Mouse (Mus musculus): ENCODE data around the gene Zdhhc23. TPM values are rescaled to one million over a fixed set of nuclear protein-coding genes. Genes with fewer than 3 reads are reported as not detected.

Zdhhc23 gene
- polyA plus RNA-seq, 1 experiment from 2014 or later, result 0.62 TPM

- WGBS, result 86% methylated on average over 3 of the region's 3 CpGs
- no peak overlapping the region for H3K9ac ChIP-seq
- no peaks in the 10 kb centered on the region for H3K4me1 ChIP-seq
- H3K27me3 ChIP-seq, result no peaks in the 10 kb centered on the region
- H3K9me3 ChIP-seq, result no peaks in the 10 kb centered on the region
- H3K4me2 ChIP-seq (replicated peaks), result no peak overlapping the region
- ATAC-seq (ENCODE audit: low FRiP score, low read depth), result no peak
- no peak overlapping the region for H3K27ac ChIP-seq
- no peaks in the 10 kb centered on the region for H3K36me3 ChIP-seq
- no peak overlapping the region for H3K4me3 ChIP-seq
Measured at GRCm38 (mm10) chr16:43963780-43964179, 15.8 kb downstream of the Zdhhc23 start.

DNA sequence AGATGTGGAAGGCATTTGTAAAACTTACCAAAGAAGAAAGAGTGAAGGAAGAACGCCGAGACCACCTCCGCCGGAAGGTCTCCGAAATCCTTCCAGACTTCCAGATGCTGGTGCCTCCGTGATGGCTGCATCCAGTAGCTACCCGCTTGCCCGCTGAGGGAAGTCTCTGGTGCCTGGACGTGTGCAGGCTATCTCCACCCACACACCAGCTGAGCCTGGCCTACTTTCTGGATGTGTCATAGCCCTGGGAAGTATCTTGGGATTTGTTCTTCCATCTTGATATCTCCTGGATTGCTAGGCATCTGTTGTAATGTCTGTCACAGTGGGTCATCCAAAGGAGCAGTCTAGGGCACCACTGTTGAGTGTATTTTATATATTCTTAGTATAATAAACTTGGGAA, 16.3 kb downstream of the Zdhhc23 start:
- Histone ChIP-seq H3K36me3 (no peaks in the 10 kb centered on the region), H3K27me3 (no peaks in the 10 kb centered on the region), H3K4me2 (replicated peaks) (no peak overlapping the region), H3K9ac (no peak overlapping the region), H3K9me3 (no peaks in the 10 kb centered on the region), H3K27ac (no peak overlapping the region), H3K4me3 (no peak overlapping the region), H3K4me1 (0 out of 2 replicates have a peak, but pooled peaks cover under 1% of the 10 kb centered on the region)
- ATAC-seq (ENCODE audit: low FRiP score, low read depth), result no peak
- WGBS, result 92% methylated on average over 9 of the region's 9 CpGs

- no peaks in the 10 kb centered on the region for H3K9me3 ChIP-seq
- no peak for ATAC-seq (ENCODE audit: low FRiP score, low read depth)
- no peak overlapping the region for H3K4me2 ChIP-seq (replicated peaks)
- no peak overlapping the region for H3K9ac ChIP-seq
- H3K36me3 ChIP-seq, result no peaks in the 10 kb centered on the region
- H3K4me3 ChIP-seq, result no peak overlapping the region
- no peak overlapping the region for H3K27ac ChIP-seq
- H3K4me1 ChIP-seq, result peaks cover 5% of the 10 kb centered on the region; the same call in 1 of the 2 replicates
- no peaks in the 10 kb centered on the region for H3K27me3 ChIP-seq
- whole genome bisulfite sequencing, result 43% methylated on average over 4 of the region's 4 CpGs
Measured at GRCm38 (mm10) chr16:43958038-43958437, 21.6 kb downstream of the Zdhhc23 start.

DNA sequence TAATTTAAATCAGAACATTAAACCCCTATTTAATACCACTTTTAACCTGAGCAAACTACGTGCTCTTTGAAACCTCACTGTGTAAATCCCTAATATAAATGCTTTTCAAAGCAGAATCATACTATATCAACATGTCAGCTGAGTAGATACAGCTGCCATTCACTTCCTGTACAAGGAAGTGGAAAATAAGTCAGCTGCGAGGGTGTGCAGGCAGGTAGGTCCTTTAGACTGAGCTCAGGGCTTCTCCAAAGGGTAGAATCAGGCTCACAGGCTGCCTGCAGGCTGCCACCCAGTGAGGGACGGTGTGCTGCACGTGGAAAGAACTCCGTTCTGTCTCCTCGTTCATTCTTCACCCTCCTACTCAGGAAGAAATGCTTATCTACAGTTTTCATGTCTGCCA, 24.7 kb downstream of the Zdhhc23 start:
- no peak for ATAC-seq (ENCODE audit: low FRiP score, low read depth)
- Histone ChIP-seq H3K4me2 (replicated peaks) (no peak overlapping the region), H3K27ac (no peak overlapping the region), H3K4me3 (no peak overlapping the region), H3K9me3 (no peaks in the 10 kb centered on the region), H3K9ac (no peak overlapping the region), H3K4me1 (peaks cover 5% of the 10 kb centered on the region; the same call in 1 of the 2 replicates), H3K36me3 (no peaks in the 10 kb centered on the region), H3K27me3 (no peaks in the 10 kb centered on the region)
- WGBS, result 76% methylated on average over 6 of the region's 6 CpGs

DNA sequence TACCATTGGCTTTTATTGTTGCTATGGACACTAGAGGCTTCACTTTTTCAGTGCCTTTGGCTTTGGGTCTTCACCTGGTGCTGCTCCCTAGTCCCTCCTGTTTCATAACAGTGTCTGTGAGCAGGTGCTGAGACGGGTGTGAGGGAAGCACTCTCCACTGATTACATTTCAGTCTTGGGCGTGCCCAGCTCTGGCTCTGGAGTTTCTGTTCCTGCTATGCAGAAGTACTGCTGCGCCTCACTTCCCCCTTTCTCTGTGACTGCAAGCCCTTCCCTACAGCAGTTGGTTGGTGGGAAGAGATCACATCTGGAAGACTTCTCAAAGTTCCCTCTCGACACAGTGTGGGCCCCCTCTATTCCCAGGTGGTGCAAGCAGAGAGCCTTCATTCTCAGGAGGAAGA, 28.0 kb downstream of the Zdhhc23 start:
- Histone ChIP-seq H3K4me3 (no peak overlapping the region), H3K4me1 (no peaks in the 10 kb centered on the region), H3K36me3 (no peaks in the 10 kb centered on the region), H3K9ac (no peak overlapping the region), H3K27me3 (no peaks in the 10 kb centered on the region), H3K9me3 (no peaks in the 10 kb centered on the region), H3K4me2 (replicated peaks) (no peak overlapping the region), H3K27ac (no peak overlapping the region)
- no peak for ATAC-seq (ENCODE audit: low FRiP score, low read depth)
- WGBS, result 71% methylated on average over 4 of the region's 4 CpGs

DNA sequence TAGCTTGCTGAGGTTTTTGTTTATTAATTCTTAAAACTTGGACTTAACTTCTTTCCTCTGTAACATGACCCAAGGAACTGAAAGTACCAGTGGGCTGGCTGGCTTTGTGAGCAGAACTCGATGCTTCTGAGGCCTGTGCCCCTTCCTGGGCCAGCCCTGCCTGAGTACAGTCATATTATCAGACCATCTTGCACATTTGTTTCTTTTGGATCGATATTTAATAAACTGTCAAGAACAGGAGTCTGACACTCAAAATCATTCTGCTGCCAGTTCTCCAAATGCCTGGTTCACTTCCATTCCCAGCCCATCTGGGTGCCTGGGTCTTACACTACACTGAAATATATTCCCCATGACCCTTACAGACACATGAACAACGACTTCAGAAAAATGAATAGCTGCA, 33.7 kb downstream of the Zdhhc23 start:
- no peak overlapping the region for H3K27ac ChIP-seq

DNA sequence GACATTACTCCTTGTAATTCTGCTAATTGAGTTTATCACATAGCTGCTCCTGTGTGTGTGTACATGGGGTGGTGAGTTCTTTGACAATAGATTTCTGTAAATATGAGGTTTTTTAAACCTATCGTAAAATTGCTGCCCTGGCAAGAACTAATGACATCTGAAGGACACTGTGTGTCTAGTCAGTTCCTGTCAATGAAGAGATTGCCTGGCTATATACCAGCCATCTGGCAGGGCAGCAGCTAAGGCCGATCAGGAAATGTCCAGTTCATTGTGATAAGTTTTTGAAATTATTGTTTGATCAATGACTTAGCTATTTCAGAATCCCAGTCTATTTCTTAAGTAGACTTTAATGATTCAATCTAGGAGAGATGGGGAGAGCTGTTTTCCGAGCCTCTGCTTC, 34.2 kb downstream of the Zdhhc23 start:
- no peak overlapping the region for H3K27ac ChIP-seq
- WGBS, result 83% methylated on average over 3 of the region's 3 CpGs
- H3K4me2 ChIP-seq (replicated peaks), result no peak overlapping the region
- ATAC-seq (ENCODE audit: low FRiP score, low read depth), result no peak
- no peak overlapping the region for H3K9ac ChIP-seq
- H3K9me3 ChIP-seq, result no peaks in the 10 kb centered on the region
- H3K27me3 ChIP-seq, result no peaks in the 10 kb centered on the region
- H3K4me3 ChIP-seq, result no peak overlapping the region
- H3K36me3 ChIP-seq, result no peaks in the 10 kb centered on the region
- peaks cover 8% of the 10 kb centered on the region for H3K4me1 ChIP-seq

More for the DNA sequence above, 33.7 kb downstream of the Zdhhc23 start:
- no peak for ATAC-seq (ENCODE audit: low FRiP score, low read depth)
- Histone ChIP-seq H3K4me3 (no peak overlapping the region), H3K4me2 (replicated peaks) (no peak overlapping the region), H3K27me3 (no peaks in the 10 kb centered on the region), H3K9me3 (no peaks in the 10 kb centered on the region), H3K4me1 (peaks cover 7% of the 10 kb centered on the region), H3K9ac (no peak overlapping the region), H3K36me3 (no peaks in the 10 kb centered on the region)
- WGBS, result 63% methylated on average over 3 of the region's 3 CpGs

DNA sequence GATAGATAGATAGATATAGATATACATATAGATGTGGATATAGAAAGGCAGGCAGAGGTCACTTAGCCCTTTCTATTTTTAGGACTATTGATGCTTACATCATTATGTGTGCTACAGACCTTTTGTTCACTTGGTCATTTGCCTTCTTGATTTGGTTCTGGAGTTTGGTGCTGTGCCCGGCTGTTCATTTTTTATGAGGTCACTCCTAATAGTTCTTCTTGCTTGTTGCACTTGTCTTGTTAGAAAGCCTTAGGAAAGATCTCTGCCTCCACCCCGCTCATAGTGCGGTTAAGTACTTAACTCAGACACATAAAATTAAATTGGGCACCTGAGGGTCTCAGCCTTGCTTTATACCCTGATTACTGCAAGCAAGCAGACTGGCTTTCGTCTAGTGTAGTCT, 38.7 kb downstream of the Zdhhc23 start:
- H3K36me3 ChIP-seq, result no peaks in the 10 kb centered on the region
- WGBS, result 35% methylated on average over 4 of the region's 4 CpGs
- H3K9ac ChIP-seq, result no peak overlapping the region
- ATAC-seq (ENCODE audit: low FRiP score, low read depth), result peak; percentile 48; the same call in 1 of the 2 replicates
- H3K4me1 ChIP-seq, result peaks cover 8% of the 10 kb centered on the region
- H3K27me3 ChIP-seq, result no peaks in the 10 kb centered on the region
- H3K4me3 ChIP-seq, result no peak overlapping the region
- no peak overlapping the region for H3K4me2 ChIP-seq (replicated peaks)
- H3K9me3 ChIP-seq, result no peaks in the 10 kb centered on the region
- no peak overlapping the region for H3K27ac ChIP-seq

DNA sequence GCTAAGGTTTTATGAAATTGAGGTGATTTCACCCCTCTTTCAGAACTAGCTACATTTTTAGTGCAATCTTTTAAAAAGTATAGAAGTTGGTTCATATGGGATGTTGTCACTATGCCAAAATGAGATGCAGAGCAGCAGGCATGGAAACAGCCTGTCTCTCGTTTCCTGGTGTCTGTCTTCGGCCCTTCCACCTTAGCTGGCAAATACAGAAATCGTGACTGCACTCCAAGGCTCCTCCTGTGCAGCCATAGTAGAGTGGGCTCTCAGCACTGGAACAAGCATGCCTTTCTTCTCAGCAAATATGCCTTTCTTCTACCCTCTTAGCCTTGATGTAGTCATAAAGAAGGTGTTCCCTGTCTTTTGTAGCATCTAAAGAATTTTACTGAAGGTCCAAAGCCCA, 43.7 kb downstream of the Zdhhc23 start:
- no peaks in the 10 kb centered on the region for H3K27me3 ChIP-seq
- no peak overlapping the region for H3K9ac ChIP-seq
- no peak for ATAC-seq (ENCODE audit: low FRiP score, low read depth)
- no peak overlapping the region for H3K27ac ChIP-seq
- no peaks in the 10 kb centered on the region for H3K36me3 ChIP-seq
- H3K4me1 ChIP-seq, result peaks cover 9% of the 10 kb centered on the region; the same call in 1 of the 2 replicates
- WGBS, result 76% methylated on average over 3 of the region's 3 CpGs
- no peaks in the 10 kb centered on the region for H3K9me3 ChIP-seq
- H3K4me3 ChIP-seq, result no peak overlapping the region
- no peak overlapping the region for H3K4me2 ChIP-seq (replicated peaks)

- 65% methylated on average over 3 of the region's 3 CpGs for WGBS
Measured at GRCm38 (mm10) chr16:43935367-43935766, 44.2 kb downstream of the Zdhhc23 start.

GRCm38 (mm10) chr16:43934856-43935255, 44.7 kb downstream of the Zdhhc23 start:
- Histone ChIP-seq H3K9me3 (no peaks in the 10 kb centered on the region), H3K4me1 (peaks cover 7% of the 10 kb centered on the region; the same call in 1 of the 2 replicates), H3K4me3 (no peak overlapping the region), H3K27ac (no peak overlapping the region), H3K9ac (no peak overlapping the region), H3K27me3 (no peaks in the 10 kb centered on the region), H3K36me3 (no peaks in the 10 kb centered on the region), H3K4me2 (replicated peaks) (no peak overlapping the region)
- 75% methylated on average over 8 of the region's 8 CpGs for WGBS
- ATAC-seq (ENCODE audit: low FRiP score, low read depth), result no peak

More at GRCm38 (mm10) chr16:43935367-43935766, 44.2 kb downstream of the Zdhhc23 start:
- no peak overlapping the region for H3K4me2 ChIP-seq (replicated peaks)
- H3K36me3 ChIP-seq, result no peaks in the 10 kb centered on the region
- no peaks in the 10 kb centered on the region for H3K27me3 ChIP-seq
- H3K9ac ChIP-seq, result no peak overlapping the region
- no peak overlapping the region for H3K4me3 ChIP-seq
- H3K9me3 ChIP-seq, result no peaks in the 10 kb centered on the region
- ATAC-seq (ENCODE audit: low FRiP score, low read depth), result no peak
- peaks cover 7% of the 10 kb centered on the region; the same call in 1 of the 2 replicates for H3K4me1 ChIP-seq
- no peak overlapping the region for H3K27ac ChIP-seq

DNA sequence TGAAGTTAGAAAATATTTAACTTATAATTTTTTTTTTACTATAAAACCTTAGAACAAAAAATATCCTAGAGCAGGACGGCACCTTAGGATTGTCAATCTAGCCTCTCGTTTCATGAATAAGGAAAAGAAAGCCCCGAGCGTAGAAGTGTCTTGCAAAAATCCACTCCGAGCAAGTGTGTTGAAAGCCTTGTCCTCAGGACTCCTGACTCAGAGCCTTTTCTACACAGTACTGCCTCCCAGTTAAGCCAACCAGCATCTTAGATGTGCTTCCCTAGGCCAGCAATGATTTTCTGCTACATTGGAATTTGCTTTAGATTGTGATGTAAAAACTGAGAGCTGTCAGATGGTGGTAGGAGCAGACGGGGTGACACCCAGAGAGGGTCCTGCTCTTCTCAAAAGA, 46.5 kb downstream of the Zdhhc23 start:
- H3K4me1 ChIP-seq, result peaks cover 7% of the 10 kb centered on the region; the same call in 1 of the 2 replicates

DNA sequence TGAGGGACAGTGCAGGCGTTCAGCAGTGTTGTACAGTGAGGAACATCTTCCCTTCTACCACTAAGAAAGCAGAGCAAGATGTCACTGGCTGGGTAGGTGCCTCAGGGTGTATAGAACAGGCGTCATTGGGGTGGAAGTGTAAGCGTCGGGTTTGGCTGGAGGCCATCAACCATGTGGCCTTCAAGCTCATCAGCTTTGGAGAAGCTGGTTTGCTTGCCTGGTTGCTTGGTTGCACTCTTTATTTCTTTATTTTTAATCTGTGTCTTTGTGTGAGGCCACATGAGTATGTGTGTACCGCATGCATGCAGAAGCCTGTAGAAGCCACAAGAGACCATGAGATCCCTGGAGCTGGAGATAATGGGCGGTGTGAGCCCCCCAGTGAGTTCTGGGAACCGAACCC, 47.3 kb downstream of the Zdhhc23 start:
- no peaks in the 10 kb centered on the region for H3K9me3 ChIP-seq
- WGBS, result 85% methylated on average over 7 of the region's 7 CpGs
- H3K9ac ChIP-seq, result no peak overlapping the region
- H3K27me3 ChIP-seq, result no peaks in the 10 kb centered on the region
- H3K4me2 ChIP-seq (replicated peaks), result no peak overlapping the region
- no peaks in the 10 kb centered on the region for H3K36me3 ChIP-seq
- peaks cover 7% of the 10 kb centered on the region; the same call in 1 of the 2 replicates for H3K4me1 ChIP-seq
- H3K4me3 ChIP-seq, result no peak overlapping the region
- no peak; the same call in 1 of the 2 replicates for ATAC-seq (ENCODE audit: low FRiP score, low read depth)
- no peak overlapping the region for H3K27ac ChIP-seq

More for the DNA sequence above, 46.5 kb downstream of the Zdhhc23 start:
- no peaks in the 10 kb centered on the region for H3K36me3 ChIP-seq
- 85% methylated on average over 6 of the region's 6 CpGs for WGBS
- H3K9ac ChIP-seq, result no peak overlapping the region
- H3K27ac ChIP-seq, result no peak overlapping the region
- no peak for ATAC-seq (ENCODE audit: low FRiP score, low read depth)
- H3K4me2 ChIP-seq (replicated peaks), result no peak overlapping the region
- no peaks in the 10 kb centered on the region for H3K27me3 ChIP-seq
- H3K9me3 ChIP-seq, result no peaks in the 10 kb centered on the region
- H3K4me3 ChIP-seq, result no peak overlapping the region

Data from limb, embryonic 13.5 days (tissue).